Comparison of ENCODE assay signal across 20 mouse cellular contexts in genomic region chr17:13175609-13176008, GRCm38 (mm10). TPM values are rescaled to one million over a fixed set of nuclear protein-coding genes. Genes with fewer than 3 reads are reported as not detected.
"Had no signal": no experiment of that assay in that cellular context is flagged by ENCODE, and none has a peak within 500 bp of the region (broad histone marks: within the 10 kb centered on the region; RNA-seq: fewer than 3 reads in every experiment).

No protein-coding gene starts in this region.

RNA-seq across cellular contexts. Expression of gene Unc93a, which starts 44.0 kb away (rescaled TPM):
- total RNA-seq: layer of hippocampus, adult 2 months; layer of hippocampus, postnatal 25 days; left cerebral cortex, adult 18-20 months had no signal
- polyA plus RNA-seq: kidney, adult 2 months; kidney, embryonic 14.5 days; kidney, postnatal 0 days; limb, embryonic 10.5 days; liver, embryonic 12.5 days; liver, embryonic 15.5 days; lung, embryonic 15.5 days; midbrain, embryonic 10.5 days; midbrain, embryonic 15.5 days; myocyte; neural tube, embryonic 13.5 days; stomach, embryonic 15.5 days had no signal

RNA-seq across cellular contexts. Expression of gene Smok2a, which starts 45.4 kb away (rescaled TPM):
- total RNA-seq: layer of hippocampus, adult 2 months; layer of hippocampus, postnatal 25 days; left cerebral cortex, adult 18-20 months; left cerebral cortex, postnatal 25 days; neutrophil, adult 5-6 weeks had no signal
- polyA plus RNA-seq: kidney, adult 2 months; kidney, embryonic 14.5 days; kidney, postnatal 0 days; large intestine, adult 2 months; limb, embryonic 10.5 days; limb, embryonic 13.5 days; liver, embryonic 12.5 days; liver, embryonic 15.5 days; lung, embryonic 15.5 days; midbrain, embryonic 10.5 days; midbrain, embryonic 15.5 days; myocyte; neural tube, embryonic 13.5 days; stomach, embryonic 15.5 days; thymus, postnatal 0 days had no signal

RNA-seq across cellular contexts. Expression of gene Smok2b, which starts 54.4 kb away (rescaled TPM):
- total RNA-seq: layer of hippocampus, adult 2 months; layer of hippocampus, postnatal 25 days; left cerebral cortex, postnatal 25 days; neutrophil, adult 5-6 weeks had no signal
- polyA plus RNA-seq: kidney, adult 2 months; kidney, embryonic 14.5 days; kidney, postnatal 0 days; large intestine, adult 2 months; limb, embryonic 10.5 days; limb, embryonic 13.5 days; liver, embryonic 12.5 days; liver, embryonic 15.5 days; lung, embryonic 15.5 days; midbrain, embryonic 10.5 days; midbrain, embryonic 15.5 days; myocyte; neural tube, embryonic 13.5 days; stomach, embryonic 15.5 days; thymus, postnatal 0 days had no signal
